Mouse (Mus musculus) forebrain, embryonic 12.5 days (tissue): ENCODE results near the gene Zc3h7b. TPM values are rescaled to one million over a fixed set of nuclear protein-coding genes. Genes with fewer than 3 reads are reported as not detected.
"Not testable (repeated sequence)": the region's sequence is repeated elsewhere in the genome, so short reads cannot be mapped to it uniquely, and the experiment has no call there.

ENCODE experiments used
- ATAC-seq: fragments of 200-750 bp; cut with Nextera tagmentation; 2 replicates; pipeline ENCODE4 v1.8.0; 2017; ENCODE audit warnings: moderate TSS enrichment; ENCODE audit not compliant: low FRiP score
- H3K27ac ChIP-seq: fragments of 300-500 bp; sonication (generic); 2 replicates; pipeline ENCODE4 v1.5.1; 2016; ENCODE audit warnings: mild to moderate bottlenecking
- H3K27me3 ChIP-seq: fragments of 300-500 bp; sonication (generic); 2 replicates; pipeline ENCODE4 v1.6.1; 2016; ENCODE audit warnings: mild to moderate bottlenecking
- H3K36me3 ChIP-seq: fragments of 300-500 bp; sonication (generic); replicated peaks from 2 replicates; pipeline ENCODE4 v1.6.1; 2016; ENCODE audit warnings: mild to moderate bottlenecking
- H3K4me1 ChIP-seq: fragments of 300-500 bp; sonication (generic); 2 replicates; pipeline ENCODE4 v1.6.1; 2016
- H3K4me2 ChIP-seq: fragments of 300-500 bp; sonication (generic); 2 replicates; pipeline ENCODE4 v1.6.1; 2016; ENCODE audit warnings: mild to moderate bottlenecking, moderate library complexity
- H3K4me3 ChIP-seq: fragments of 300-500 bp; sonication (generic); replicated peaks from 2 replicates; pipeline ENCODE4 v1.5.1; 2016; ENCODE audit warnings: mild to moderate bottlenecking
- H3K9ac ChIP-seq: fragments of 300-500 bp; sonication (generic); 2 replicates; pipeline ENCODE4 v1.6.1; 2016; ENCODE audit warnings: mild to moderate bottlenecking
- H3K9me3 ChIP-seq: fragments of 300-500 bp; sonication (generic); 2 replicates; pipeline ENCODE4 v1.6.1; 2016
- WGBS: fragments of 180-500 bp; shearing (Covaris S2); methylation state at CpG from one replicate; pipeline ENCODE4 v1.1.7; 2016; 5-methylcytosine and 5-hydroxymethylcytosine counted together
- polyA plus RNA-seq: library from polyadenylated mRNA; unstranded; fragments of >200 nt; fragmentation: Nextera tagmentation; extraction: Ambion mirVana; gene quantifications from 2 replicates; pipeline ENCODE4 v1.2.1, GENCODE M21; 2016

Gene Zc3h7b
- polyA plus RNA-seq, 1 experiment from 2014 or later, result 45.8 TPM

DNA sequence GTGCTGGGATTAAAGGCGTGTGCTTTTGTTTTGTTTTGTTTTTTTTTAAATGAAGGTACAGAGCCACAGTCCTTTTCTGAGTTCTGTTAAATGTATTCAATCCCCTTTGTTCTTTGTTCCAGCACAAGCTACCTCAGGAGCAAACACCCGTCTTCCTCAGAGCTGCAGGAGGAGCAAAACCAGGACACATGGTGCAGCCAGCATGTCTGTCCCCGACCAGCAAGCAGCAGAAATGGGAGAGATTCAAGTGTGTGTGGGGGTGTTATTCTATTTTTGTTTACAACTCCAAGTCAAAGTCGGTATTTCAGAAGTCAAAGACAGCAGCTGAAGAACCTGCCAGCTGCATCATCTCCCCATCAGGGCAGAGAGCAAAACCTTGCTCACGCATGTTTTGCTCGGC is 31.1 kb upstream of the Zc3h7b start:
- no peaks in the 10 kb centered on the region for H3K9me3 ChIP-seq
- H3K27me3 ChIP-seq, result no peaks in the 10 kb centered on the region
- H3K36me3 ChIP-seq, result peaks cover 92% of the 10 kb centered on the region
- H3K4me1 ChIP-seq, result peaks cover 10% of the 10 kb centered on the region
- H3K9ac ChIP-seq, result no peak overlapping the region
- no peak for ATAC-seq
- no peak overlapping the region for H3K4me2 ChIP-seq
- WGBS, result 87% methylated on average over 6 of the region's 6 CpGs
- H3K4me3 ChIP-seq, result no peak overlapping the region
- no peak overlapping the region for H3K27ac ChIP-seq

- no peak overlapping the region for H3K4me2 ChIP-seq
- H3K36me3 ChIP-seq, result peaks cover 95% of the 10 kb centered on the region
- H3K27ac ChIP-seq, result peak overlapping the region; percentile 83
- ATAC-seq, result peak; percentile 86
- H3K27me3 ChIP-seq, result no peaks in the 10 kb centered on the region
- no peak overlapping the region for H3K4me3 ChIP-seq
- WGBS, result 84% methylated on average over 9 of the region's 9 CpGs
- no peaks in the 10 kb centered on the region for H3K9me3 ChIP-seq
- H3K9ac ChIP-seq, result no peak overlapping the region
- H3K4me1 ChIP-seq, result peaks cover 13% of the 10 kb centered on the region
These were observed 26.3 kb upstream of the Zc3h7b start for GRCm38 (mm10) chr15:81718336-81719138.

- Histone ChIP-seq H3K9me3 (no peaks in the 10 kb centered on the region), H3K36me3 (peaks cover 94% of the 10 kb centered on the region), H3K27me3 (no peaks in the 10 kb centered on the region), H3K9ac (no peak overlapping the region), H3K27ac (peak overlapping the region; percentile 83), H3K4me3 (no peak overlapping the region), H3K4me2 (no peak overlapping the region), H3K4me1 (peaks cover 13% of the 10 kb centered on the region)
- 91% methylated on average over 6 of the region's 6 CpGs for WGBS
- ATAC-seq, result no peak
These were observed 25.7 kb upstream of the Zc3h7b start for GRCm38 (mm10) chr15:81719139-81719531.

- peaks cover 18% of the 10 kb centered on the region for H3K4me1 ChIP-seq
- ATAC-seq, result no peak
- H3K4me3 ChIP-seq, result no peak overlapping the region
- 96% methylated on average over 5 of the region's 5 CpGs for WGBS
- H3K9ac ChIP-seq, result no peak overlapping the region
- H3K27ac ChIP-seq, result no peak overlapping the region
- H3K36me3 ChIP-seq, result peaks cover 84% of the 10 kb centered on the region
- no peaks in the 10 kb centered on the region for H3K9me3 ChIP-seq
- no peaks in the 10 kb centered on the region for H3K27me3 ChIP-seq
- H3K4me2 ChIP-seq, result no peak overlapping the region
These were observed 22.5 kb upstream of the Zc3h7b start for GRCm38 (mm10) chr15:81722361-81722760.

DNA sequence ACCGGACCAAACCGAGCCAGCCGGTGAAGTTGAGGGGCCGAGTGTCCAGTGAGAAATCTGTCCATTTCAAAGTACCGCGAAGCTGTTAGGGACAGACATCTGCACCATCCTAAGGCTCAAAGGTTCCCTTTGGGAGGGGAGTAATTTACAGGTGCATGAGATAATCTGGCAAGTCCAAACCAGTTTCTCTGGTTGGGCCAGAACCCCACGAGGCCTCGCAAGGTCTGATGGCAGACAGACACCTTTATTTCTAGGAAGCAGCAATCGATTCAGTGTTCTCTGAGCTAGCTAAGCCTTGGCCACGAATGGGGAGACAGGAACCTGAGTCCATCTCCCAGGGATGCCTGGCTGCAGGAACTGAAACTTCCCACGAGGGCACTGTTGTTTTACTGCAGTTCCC is 21.2 kb upstream of the Zc3h7b start:
- Histone ChIP-seq H3K4me3 (no peak overlapping the region), H3K4me2 (no peak overlapping the region), H3K27me3 (no peaks in the 10 kb centered on the region), H3K27ac (no peak overlapping the region), H3K9me3 (no peaks in the 10 kb centered on the region), H3K4me1 (peaks cover 22% of the 10 kb centered on the region), H3K36me3 (peaks cover 72% of the 10 kb centered on the region), H3K9ac (no peak overlapping the region)
- 96% methylated on average over 11 of the region's 11 CpGs for WGBS
- no peak for ATAC-seq

DNA sequence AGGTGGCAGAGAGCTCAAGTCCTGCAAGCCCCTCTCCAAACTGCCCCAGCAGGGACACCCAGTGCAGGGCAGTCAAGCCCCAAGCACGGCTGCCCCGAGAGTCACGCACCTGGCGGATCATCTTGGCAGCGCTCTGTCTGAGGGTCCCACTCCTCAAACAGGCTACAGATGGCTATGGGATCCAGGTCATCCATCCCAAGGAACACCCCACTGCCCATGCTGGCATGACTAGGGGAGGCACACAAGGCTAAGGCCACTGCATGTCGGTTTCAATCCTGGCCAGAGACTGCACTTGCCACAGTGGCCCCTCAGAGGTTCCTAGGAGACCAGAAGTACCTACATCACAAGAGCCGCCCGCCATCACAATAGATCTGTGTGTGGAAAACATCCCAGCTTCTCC is 18.9 kb upstream of the Zc3h7b start:
- Histone ChIP-seq H3K9ac (no peak overlapping the region), H3K4me3 (no peak overlapping the region), H3K9me3 (no peaks in the 10 kb centered on the region), H3K4me2 (no peak overlapping the region), H3K27me3 (no peaks in the 10 kb centered on the region), H3K27ac (no peak overlapping the region), H3K4me1 (peaks cover 22% of the 10 kb centered on the region), H3K36me3 (peaks cover 49% of the 10 kb centered on the region)
- WGBS, result 94% methylated on average over 8 of the region's 8 CpGs
- ATAC-seq, result no peak

DNA sequence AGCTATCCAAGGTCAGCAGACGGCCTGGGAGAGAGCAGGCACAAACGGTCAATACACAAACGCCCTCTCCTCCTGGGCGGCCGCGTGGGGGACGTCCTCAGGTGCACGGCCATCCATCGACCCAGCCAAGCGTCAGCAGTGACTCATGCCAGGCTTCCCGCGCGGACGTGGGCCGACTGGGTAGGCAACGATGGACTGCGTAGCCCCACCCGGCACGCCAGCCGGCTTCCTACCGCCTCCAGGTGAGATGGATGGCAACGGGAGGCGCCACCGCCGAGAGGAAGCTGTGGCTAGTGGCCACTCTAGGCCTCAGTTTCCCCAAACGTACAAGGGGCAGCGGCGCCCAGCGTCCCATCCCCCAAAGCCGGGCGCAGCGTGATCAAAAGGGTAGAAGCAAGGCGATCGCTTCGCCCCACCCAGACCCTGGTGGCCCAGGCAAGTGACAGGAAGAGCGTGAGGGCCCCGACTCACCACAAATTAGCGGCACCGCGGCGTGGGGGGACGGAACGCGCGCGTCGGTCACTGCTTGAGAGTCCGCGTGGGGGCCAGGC is 15.5 kb upstream of the Zc3h7b start:
- under 1% methylated on average over 49 of the region's 49 CpGs for WGBS
- H3K27me3 ChIP-seq, result no peaks in the 10 kb centered on the region
- ATAC-seq, result peak; percentile 67

GRCm38 (mm10) chr15:81729792-81730635 is 14.8 kb upstream of the Zc3h7b start:
- ATAC-seq, result peak; percentile 99
- 5% methylated on average over 41 of the region's 41 CpGs for WGBS
- peak overlapping the region; percentile 89 for H3K4me2 ChIP-seq

More for the DNA sequence above, 15.5 kb upstream of the Zc3h7b start:
- Histone ChIP-seq H3K27ac (peak overlapping the region; percentile 76), H3K4me2 (peak overlapping the region; percentile 89), H3K4me3 (peak overlapping the region; percentile 99), H3K36me3 (peaks cover 17% of the 10 kb centered on the region), H3K4me1 (peaks cover 22% of the 10 kb centered on the region), H3K9ac (peak overlapping the region; percentile 97), H3K9me3 (no peaks in the 10 kb centered on the region)

GRCm38 (mm10) chr15:81735075-81735474 is 9.8 kb upstream of the Zc3h7b start:
- no peaks in the 10 kb centered on the region for H3K4me1 ChIP-seq
- H3K36me3 ChIP-seq, result no peaks in the 10 kb centered on the region
- H3K4me3 ChIP-seq, result no peak overlapping the region
- WGBS, result 61% methylated on average over 3 of the region's 3 CpGs
- H3K9me3 ChIP-seq, result no peaks in the 10 kb centered on the region
- no peak overlapping the region for H3K27ac ChIP-seq
- no peak overlapping the region for H3K9ac ChIP-seq
- H3K27me3 ChIP-seq, result no peaks in the 10 kb centered on the region
- no peak for ATAC-seq
- no peak overlapping the region for H3K4me2 ChIP-seq

More at GRCm38 (mm10) chr15:81729792-81730635, 14.8 kb upstream of the Zc3h7b start:
- Histone ChIP-seq H3K9me3 (no peaks in the 10 kb centered on the region), H3K27me3 (no peaks in the 10 kb centered on the region), H3K9ac (peak overlapping the region; percentile 97), H3K4me3 (peak overlapping the region; percentile 99), H3K27ac (peak overlapping the region; percentile 76), H3K4me1 (peaks cover 22% of the 10 kb centered on the region), H3K36me3 (peaks cover 15% of the 10 kb centered on the region)

DNA sequence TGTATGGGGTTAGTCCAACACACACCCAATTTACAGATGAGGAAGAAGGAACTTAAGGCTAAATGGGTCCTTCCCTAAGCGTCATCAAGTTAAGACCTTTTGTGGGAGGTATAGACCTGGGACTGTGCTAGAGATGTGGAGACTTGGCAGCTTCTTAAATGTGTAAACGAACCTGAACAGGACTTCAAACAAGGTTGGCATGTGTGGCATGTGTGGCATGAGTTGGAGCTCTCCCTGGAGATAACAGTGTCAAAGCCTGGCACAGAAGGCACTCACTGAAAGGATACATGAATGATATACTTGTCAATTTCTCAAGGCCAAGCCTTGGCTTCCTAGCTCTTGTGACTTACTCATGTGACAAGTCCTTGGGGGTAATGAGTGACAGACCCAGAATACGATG is 5.6 kb upstream of the Zc3h7b start:
- Histone ChIP-seq H3K27ac (no peak overlapping the region), H3K4me3 (no peak overlapping the region), H3K9me3 (no peaks in the 10 kb centered on the region), H3K27me3 (no peaks in the 10 kb centered on the region), H3K36me3 (no peaks in the 10 kb centered on the region), H3K4me2 (no peak overlapping the region), H3K4me1 (peaks cover 3% of the 10 kb centered on the region), H3K9ac (no peak overlapping the region)
- no peak for ATAC-seq
- WGBS, result 84% methylated on average over 3 of the region's 3 CpGs

DNA sequence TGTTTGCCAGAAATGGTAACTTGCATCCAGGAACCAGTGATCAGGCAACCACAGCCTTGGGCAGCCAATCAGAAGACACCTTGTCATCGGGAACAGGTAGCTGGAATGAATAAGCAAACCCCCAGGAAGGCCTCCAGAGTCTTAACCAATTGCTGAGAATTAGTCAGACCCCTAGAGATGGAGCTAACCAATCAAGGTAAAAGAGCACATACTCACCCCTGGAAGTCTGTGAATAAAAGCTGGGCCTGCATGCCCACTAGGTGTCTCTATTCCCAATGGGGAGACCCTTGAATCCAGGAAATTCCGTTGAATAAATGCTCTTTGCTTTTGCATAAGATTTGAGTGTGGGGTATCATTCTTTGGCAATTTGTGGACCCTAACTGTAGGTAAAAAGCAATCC is 4.9 kb upstream of the Zc3h7b start:
- H3K9me3 ChIP-seq, result no peaks in the 10 kb centered on the region
- WGBS, result 9% methylated on average over 2 of the region's 2 CpGs
- H3K9ac ChIP-seq, result no peak overlapping the region
- H3K27ac ChIP-seq, result no peak overlapping the region
- peaks cover 6% of the 10 kb centered on the region for H3K4me1 ChIP-seq
- ATAC-seq, result no peak
- no peak overlapping the region for H3K4me2 ChIP-seq
- no peaks in the 10 kb centered on the region for H3K27me3 ChIP-seq
- no peaks in the 10 kb centered on the region for H3K36me3 ChIP-seq
- no peak overlapping the region for H3K4me3 ChIP-seq

DNA sequence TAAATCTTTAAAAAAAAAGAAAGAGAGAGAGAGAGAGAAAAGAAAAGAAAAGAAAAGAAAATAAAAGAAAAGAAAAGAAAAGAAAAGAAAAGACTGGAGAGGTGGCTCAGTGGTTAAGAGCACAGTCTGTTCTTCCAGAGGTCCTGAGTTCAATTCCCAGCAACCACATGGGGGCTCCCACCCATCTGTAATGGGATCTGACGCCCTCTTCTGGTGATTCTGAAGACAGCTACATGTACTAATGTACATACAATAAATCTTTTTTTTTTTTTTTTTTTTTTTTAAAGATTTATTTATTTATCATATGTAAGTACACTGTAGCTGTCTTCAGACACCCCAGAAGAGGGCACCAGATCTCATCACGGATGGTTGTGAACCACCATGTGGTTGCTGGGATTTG is 2.5 kb upstream of the Zc3h7b start:
- not testable (repeated sequence) for H3K9me3 ChIP-seq, H3K36me3 ChIP-seq, H3K27ac ChIP-seq, H3K4me3 ChIP-seq, ATAC-seq, H3K9ac ChIP-seq, H3K27me3 ChIP-seq, H3K4me2 ChIP-seq
- 55% methylated on average over 2 of the region's 2 CpGs for WGBS
- peaks cover 16% of the 10 kb centered on the region for H3K4me1 ChIP-seq
